Mouse (Mus musculus): ENCODE data around the gene Acvr1.

Acvr1 gene

DNA sequence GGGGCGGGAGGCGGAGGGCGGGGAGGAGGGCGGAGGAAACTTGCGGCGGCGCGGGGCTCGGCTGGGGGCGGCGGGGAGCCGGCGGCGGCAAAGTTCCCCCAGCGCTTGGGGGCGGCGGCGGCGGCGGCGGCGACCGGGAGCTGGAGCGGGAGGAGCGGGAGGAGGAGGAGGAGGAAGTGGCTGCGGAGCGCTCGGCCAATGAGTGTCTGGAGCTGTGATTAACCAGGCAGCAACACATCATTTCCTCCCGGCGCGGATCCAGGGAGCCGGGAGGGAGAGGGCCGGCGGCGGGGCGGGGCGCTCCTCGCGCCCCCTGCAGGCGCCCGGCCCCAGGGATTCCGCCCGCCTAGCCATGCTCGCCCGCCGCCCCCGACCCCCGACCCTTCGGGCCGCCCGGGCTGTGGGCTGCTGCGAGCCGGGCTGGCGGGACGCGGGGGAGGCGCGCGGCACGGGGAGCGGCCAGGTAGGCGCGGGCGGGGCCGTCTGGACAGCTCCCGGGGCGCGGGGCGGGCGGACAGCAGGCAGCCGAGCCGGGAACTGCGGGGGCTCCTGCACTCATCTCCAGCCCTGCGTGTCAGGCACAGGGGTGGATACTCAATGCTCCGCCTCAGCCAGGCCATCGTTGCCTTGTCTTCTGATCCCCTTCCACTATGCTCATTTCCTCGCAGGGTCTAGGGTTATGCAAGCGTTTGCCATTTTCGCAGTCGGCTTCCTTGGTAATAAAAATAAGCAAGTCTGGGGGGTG is at the start of gene Acvr1, which contains the start of gene Upp2:
TSS of gene Acvr1 (minus strand) at position 92 of the 745 bp plus-strand sequence.
TSS of gene Upp2 (plus strand) at position 233 of the 745 bp plus-strand sequence.
- in situ Hi-C loops (cut with MboI; ENCODE audit: low pct_unique_long_range_greater_than_20kb in 1 of 2, low sequenced_read_pairs in 2 of 2, unreplicated experiment in 1 of 2), result loop anchor here in 1 of 2 experiments (5.0 kb wide), 1 partner anchor 90 kb away; no protein-coding TSS in a partner anchor

DNA sequence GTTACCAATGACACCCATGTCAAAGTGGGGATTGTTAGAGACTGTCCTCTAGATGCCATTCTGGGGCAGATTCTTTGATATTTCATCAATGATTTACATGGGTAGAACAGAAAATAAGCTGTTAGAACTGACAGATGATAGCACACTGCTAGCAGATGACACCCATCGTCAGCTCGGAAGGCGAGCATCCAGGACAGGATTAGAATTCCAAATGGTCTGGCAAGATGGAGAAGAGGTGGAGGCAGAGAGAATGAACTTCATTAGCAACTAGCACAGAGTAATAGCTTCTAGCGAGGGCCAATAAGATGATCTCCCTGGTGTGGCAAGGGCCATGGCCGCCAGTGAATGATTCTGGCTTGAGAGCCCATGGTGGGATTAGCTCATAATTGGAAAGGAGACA is 48.8 kb upstream of the Acvr1 start:
- in situ Hi-C loops (cut with MboI; ENCODE audit: low pct_unique_long_range_greater_than_20kb in 1 of 2, low sequenced_read_pairs in 2 of 2, unreplicated experiment in 1 of 2), result no loop called here

DNA sequence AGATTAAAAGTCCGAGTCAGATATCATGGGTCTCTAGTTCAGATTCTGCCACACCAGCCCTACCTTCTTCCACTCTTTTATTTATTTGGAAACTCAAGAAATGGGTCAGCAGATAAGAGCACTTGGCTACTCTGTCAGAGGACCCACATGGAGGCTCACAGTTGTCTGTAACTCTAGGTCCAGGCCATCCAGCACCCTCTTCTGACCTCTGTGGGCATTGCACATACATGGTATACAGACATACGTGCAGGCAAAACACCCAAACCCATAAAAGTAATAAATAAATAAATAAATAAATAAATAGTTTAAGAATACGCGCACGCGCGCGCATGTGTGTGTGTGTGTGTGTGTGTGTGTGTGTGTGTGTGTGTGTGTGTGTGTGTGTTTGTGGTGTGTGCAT is 47.9 kb upstream of the Acvr1 start:
- in situ Hi-C loops (cut with MboI; ENCODE audit: low pct_unique_long_range_greater_than_20kb in 1 of 2, low sequenced_read_pairs in 2 of 2, unreplicated experiment in 1 of 2), result no loop called here

DNA sequence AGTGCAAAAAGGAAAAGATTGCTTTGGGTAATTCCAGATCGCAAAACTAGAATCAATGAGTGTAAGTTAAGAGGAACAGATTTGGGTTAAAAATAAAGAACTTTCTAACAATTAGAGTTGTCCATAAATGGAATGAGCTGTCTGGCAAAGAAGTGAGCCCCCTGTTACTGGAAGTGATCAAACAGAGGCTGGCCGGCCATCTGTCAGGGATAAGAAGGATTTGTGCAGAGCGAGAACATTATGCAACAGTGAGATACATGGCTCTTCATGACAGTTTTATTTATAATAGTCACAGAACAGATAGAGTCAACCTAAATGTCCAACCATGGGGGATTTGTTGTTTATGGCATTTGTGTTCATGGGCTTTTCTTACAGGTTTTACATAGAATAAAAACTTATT is 46.8 kb upstream of the Acvr1 start:
- in situ Hi-C loops (cut with MboI; ENCODE audit: low pct_unique_long_range_greater_than_20kb in 1 of 2, low sequenced_read_pairs in 2 of 2, unreplicated experiment in 1 of 2), result no loop called here

- in situ Hi-C loops (cut with MboI; ENCODE audit: low pct_unique_long_range_greater_than_20kb in 1 of 2, low sequenced_read_pairs in 2 of 2, unreplicated experiment in 1 of 2), result no loop called here
Observed at GRCm38 (mm10) chr2:58604791-58605190, 37.8 kb upstream of the Acvr1 start.

DNA sequence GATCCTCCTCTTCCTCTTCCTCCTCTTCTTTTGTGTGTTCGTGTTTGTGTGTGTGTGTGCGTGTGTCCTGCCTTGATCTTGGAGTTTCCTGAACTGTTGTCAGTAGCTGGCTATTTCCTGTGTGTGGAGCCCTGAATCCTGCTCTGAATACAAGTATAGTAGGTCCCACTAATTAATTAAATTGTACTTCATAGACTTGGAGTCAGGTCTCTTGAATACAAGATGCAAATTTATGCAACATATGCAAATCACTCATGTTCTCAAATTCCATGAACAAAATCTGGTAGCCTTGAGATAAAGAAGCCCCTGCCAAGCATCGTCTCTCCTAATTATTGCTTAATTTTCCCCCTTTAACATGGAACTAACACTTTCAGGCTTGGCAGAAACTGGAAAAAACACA is 36.4 kb upstream of the Acvr1 start:
- in situ Hi-C loops (cut with MboI; ENCODE audit: low pct_unique_long_range_greater_than_20kb in 1 of 2, low sequenced_read_pairs in 2 of 2, unreplicated experiment in 1 of 2), result no loop called here

GRCm38 (mm10) chr2:58601382-58601781 is 34.4 kb upstream of the Acvr1 start:
- in situ Hi-C loops (cut with MboI; ENCODE audit: low pct_unique_long_range_greater_than_20kb in 1 of 2, low sequenced_read_pairs in 2 of 2, unreplicated experiment in 1 of 2), result no loop called here

- in situ Hi-C loops (cut with MboI; ENCODE audit: low pct_unique_long_range_greater_than_20kb in 1 of 2, low sequenced_read_pairs in 2 of 2, unreplicated experiment in 1 of 2), result no loop called here
Observed at GRCm38 (mm10) chr2:58599639-58600038, 32.7 kb upstream of the Acvr1 start.

DNA sequence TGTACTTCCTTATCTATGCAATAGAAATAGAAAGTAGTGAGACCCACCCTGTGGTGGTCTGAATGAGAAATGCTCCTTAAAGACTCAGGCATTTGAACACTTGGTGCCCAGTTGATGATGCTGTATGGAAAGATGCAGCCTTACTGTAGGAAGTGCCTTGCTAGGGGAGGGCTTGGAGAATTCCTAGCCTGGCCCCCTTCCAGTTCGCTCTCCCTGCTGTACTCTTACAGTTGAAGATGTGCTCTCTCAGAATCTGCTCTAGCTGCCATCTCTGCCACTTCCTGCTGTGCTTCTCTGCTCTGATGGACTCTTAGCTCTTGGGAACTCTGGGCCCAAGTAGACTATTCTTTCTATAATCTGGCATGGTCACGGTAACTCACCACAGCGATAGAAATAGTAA is 30.6 kb upstream of the Acvr1 start:
- in situ Hi-C loops (cut with MboI; ENCODE audit: low pct_unique_long_range_greater_than_20kb in 1 of 2, low sequenced_read_pairs in 2 of 2, unreplicated experiment in 1 of 2), result no loop called here

- in situ Hi-C loops (cut with MboI; ENCODE audit: low pct_unique_long_range_greater_than_20kb in 1 of 2, low sequenced_read_pairs in 2 of 2, unreplicated experiment in 1 of 2), result no loop called here
Observed at GRCm38 (mm10) chr2:58596774-58597342, 29.9 kb upstream of the Acvr1 start.

GRCm38 (mm10) chr2:58595350-58595749 is 28.4 kb upstream of the Acvr1 start:
- in situ Hi-C loops (cut with MboI; ENCODE audit: low pct_unique_long_range_greater_than_20kb in 1 of 2, low sequenced_read_pairs in 2 of 2, unreplicated experiment in 1 of 2), result no loop called here

GRCm38 (mm10) chr2:58590055-58590454 is 23.1 kb upstream of the Acvr1 start:
- in situ Hi-C loops (cut with MboI; ENCODE audit: low pct_unique_long_range_greater_than_20kb in 1 of 2, low sequenced_read_pairs in 2 of 2, unreplicated experiment in 1 of 2), result no loop called here

GRCm38 (mm10) chr2:58589637-58590036 is 22.7 kb upstream of the Acvr1 start:
- in situ Hi-C loops (cut with MboI; ENCODE audit: low pct_unique_long_range_greater_than_20kb in 1 of 2, low sequenced_read_pairs in 2 of 2, unreplicated experiment in 1 of 2), result loop anchor here (5.0 to 10.0 kb wide), 2 partner anchors 73 to 75 kb away; no protein-coding TSS in a partner anchor

DNA sequence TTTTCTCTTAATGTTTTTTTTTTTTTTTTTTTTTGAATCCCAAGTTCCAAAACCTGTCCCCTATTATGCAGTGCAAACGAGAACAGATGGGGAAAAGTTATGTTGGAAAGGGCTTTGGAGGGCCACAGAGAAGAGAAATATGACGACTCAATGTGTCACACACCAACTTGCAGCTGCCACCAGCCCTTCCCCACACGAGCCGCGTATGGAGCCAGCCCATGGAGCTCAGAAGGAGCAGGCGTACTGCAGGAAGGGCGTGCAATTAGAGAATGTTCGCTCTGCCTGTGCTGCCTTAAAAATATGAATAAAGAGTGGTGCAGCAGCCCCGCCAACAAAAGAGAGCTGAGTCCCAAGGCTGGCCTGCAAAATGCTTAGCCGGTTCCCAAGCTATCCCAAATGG is 19.4 kb upstream of the Acvr1 start:
- in situ Hi-C loops (cut with MboI; ENCODE audit: low pct_unique_long_range_greater_than_20kb in 1 of 2, low sequenced_read_pairs in 2 of 2, unreplicated experiment in 1 of 2), result loop anchor here (5.0 to 10.0 kb wide), 2 partner anchors 76 to 78 kb away; no protein-coding TSS in a partner anchor

DNA sequence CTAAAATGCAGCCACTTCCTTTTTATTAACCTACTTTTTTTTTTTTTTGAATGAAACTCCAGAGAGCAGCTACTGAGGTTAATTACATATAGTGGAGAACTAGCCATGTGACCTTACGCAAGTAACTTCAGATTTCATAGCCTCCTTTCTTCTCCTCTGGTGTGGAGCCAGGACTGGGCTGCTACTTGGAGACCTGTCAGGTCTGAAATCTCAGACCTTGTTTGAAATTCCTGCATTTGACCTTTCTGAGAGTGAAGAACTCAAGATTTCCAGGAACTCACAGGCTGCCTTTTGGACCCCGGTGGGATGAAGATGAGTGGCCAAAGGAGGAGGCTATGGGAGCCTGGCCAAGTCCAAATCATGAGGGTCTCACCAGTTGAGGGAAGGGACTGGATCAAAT is 7.2 kb upstream of the Acvr1 start:
- in situ Hi-C loops (cut with MboI; ENCODE audit: low pct_unique_long_range_greater_than_20kb in 1 of 2, low sequenced_read_pairs in 2 of 2, unreplicated experiment in 1 of 2), result no loop called here

DNA sequence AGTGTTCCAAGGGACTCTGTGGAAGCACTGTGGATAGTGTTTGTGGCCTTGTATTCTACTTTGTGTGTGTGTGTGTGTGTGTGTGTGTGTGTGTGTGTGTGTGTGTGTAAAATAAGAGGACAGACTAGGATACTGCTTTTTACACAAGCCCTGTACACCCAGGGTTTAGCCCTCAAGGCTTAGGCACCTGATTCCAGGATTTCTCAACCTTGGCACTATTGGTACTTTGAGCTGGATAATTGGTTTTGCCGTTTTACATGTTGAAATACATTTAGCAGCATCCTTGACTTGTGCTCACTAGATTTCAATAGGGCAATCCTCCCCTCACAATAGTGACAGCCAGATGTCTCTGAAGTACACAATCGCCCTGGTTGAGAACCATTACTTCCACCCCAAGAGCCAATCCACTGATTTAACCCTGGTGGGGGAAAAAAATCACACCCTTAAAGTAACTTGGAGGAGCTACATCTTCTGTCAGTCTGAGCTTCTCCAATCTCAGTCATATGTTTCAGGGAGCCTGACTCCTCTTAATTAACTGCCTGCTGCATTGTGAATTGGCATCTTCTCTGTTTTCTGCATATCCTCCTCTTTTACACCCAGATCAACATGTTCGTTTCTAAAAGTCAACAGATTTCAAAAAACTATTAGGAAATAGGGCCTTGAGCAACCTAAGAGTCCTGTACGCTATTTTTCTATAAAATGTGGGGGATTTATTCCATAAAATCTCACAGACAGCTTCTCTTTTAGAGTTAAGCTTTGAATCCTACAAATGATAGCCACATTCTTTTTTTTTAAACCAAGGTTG is 2.1 kb upstream of the Acvr1 start:
- in situ Hi-C loops (cut with MboI; ENCODE audit: low pct_unique_long_range_greater_than_20kb in 1 of 2, low sequenced_read_pairs in 2 of 2, unreplicated experiment in 1 of 2), result loop anchor here in 1 of 2 experiments (5.0 kb wide), 1 partner anchor 92 kb away; no protein-coding TSS in a partner anchor

- in situ Hi-C loops (cut with MboI; ENCODE audit: low pct_unique_long_range_greater_than_20kb in 1 of 2, low sequenced_read_pairs in 2 of 2, unreplicated experiment in 1 of 2), result loop anchor here in 1 of 2 experiments (5.0 kb wide), 1 partner anchor 91 kb away; no protein-coding TSS in a partner anchor
Observed at GRCm38 (mm10) chr2:58567866-58568719, 1.1 kb upstream of the Acvr1 start.

GRCm38 (mm10) chr2:58566410-58567065 is 419 bp downstream of the Acvr1 start:
- in situ Hi-C loops (cut with MboI; ENCODE audit: low pct_unique_long_range_greater_than_20kb in 1 of 2, low sequenced_read_pairs in 2 of 2, unreplicated experiment in 1 of 2), result loop anchor here in 1 of 2 experiments (5.0 kb wide), 1 partner anchor 89 kb away; no protein-coding TSS in a partner anchor
